Mouse (Mus musculus) ES-CJ7 (cell line): ENCODE results near the gene Apbb2.

ENCODE experiments used
- DNase-seq: peaks from one replicate; pipeline ENCODE4 v3.0.0; 2011; ENCODE audit warnings: low read depth, low spot score

Gene Apbb2

GRCm38 (mm10) chr5:66384806-66385446 is 233.7 kb downstream of the Apbb2 start:
- DNase-seq = no peak

- no peak for DNase-seq
These were observed 234.5 kb downstream of the Apbb2 start for GRCm38 (mm10) chr5:66384114-66384513.

- no peak for DNase-seq
These were observed 236.5 kb downstream of the Apbb2 start for GRCm38 (mm10) chr5:66382111-66382510.

GRCm38 (mm10) chr5:66378968-66379367 is 239.6 kb downstream of the Apbb2 start:
- no peak for DNase-seq

GRCm38 (mm10) chr5:66376589-66377270 is 241.9 kb downstream of the Apbb2 start:
- DNase-seq = no peak

- DNase-seq = no peak
These were observed 244.2 kb downstream of the Apbb2 start for GRCm38 (mm10) chr5:66374413-66374812.

- DNase-seq = no peak
These were observed 244.9 kb downstream of the Apbb2 start for GRCm38 (mm10) chr5:66373515-66374164.

- no peak for DNase-seq
These were observed 247.5 kb downstream of the Apbb2 start for GRCm38 (mm10) chr5:66371131-66371530.

GRCm38 (mm10) chr5:66368966-66369365 is 249.6 kb downstream of the Apbb2 start:
- DNase-seq = peak; percentile 75

GRCm38 (mm10) chr5:66367641-66368040 is 250.9 kb downstream of the Apbb2 start:
- DNase-seq = peak; percentile 15

GRCm38 (mm10) chr5:66363274-66364261 is 255.0 kb downstream of the Apbb2 start:
- no peak for DNase-seq

GRCm38 (mm10) chr5:66360739-66361138 is 257.8 kb downstream of the Apbb2 start:
- no peak for DNase-seq

- no peak for DNase-seq
These were observed 258.7 kb downstream of the Apbb2 start for GRCm38 (mm10) chr5:66359742-66360423.

- no peak for DNase-seq
These were observed 263.4 kb downstream of the Apbb2 start for GRCm38 (mm10) chr5:66355147-66355546.

GRCm38 (mm10) chr5:66353876-66354275 is 264.7 kb downstream of the Apbb2 start:
- no peak for DNase-seq

GRCm38 (mm10) chr5:66351836-66352390 is 266.7 kb downstream of the Apbb2 start:
- no peak for DNase-seq

GRCm38 (mm10) chr5:66351064-66351463 is 267.5 kb downstream of the Apbb2 start:
- DNase-seq = no peak

GRCm38 (mm10) chr5:66350611-66351010 is 268.0 kb downstream of the Apbb2 start:
- DNase-seq = no peak

- DNase-seq = no peak
These were observed 270.2 kb downstream of the Apbb2 start for GRCm38 (mm10) chr5:66348421-66348820.

- no peak for DNase-seq
These were observed 271.8 kb downstream of the Apbb2 start for GRCm38 (mm10) chr5:66346756-66347155.

- peak; percentile 44 for DNase-seq
These were observed 273.4 kb downstream of the Apbb2 start for GRCm38 (mm10) chr5:66345140-66345539.
